Mouse (Mus musculus) gastrocnemius, postnatal 10 days (tissue): ENCODE results near the gene Slc39a11. TPM values are rescaled to one million over a fixed set of nuclear protein-coding genes. Genes with fewer than 3 reads are reported as not detected.

Experiments used
- DNase-seq: peaks from one replicate; pipeline ENCODE4 v3.0.0; 2021; ENCODE audit warnings: mixed read lengths
- total RNA-seq, 2 experiments: library from RNA; stranded (reverse); gene quantifications; 2 replicates each; pipeline ENCODE4 v1.2.3; 2021

Slc39a11 gene
- total RNA-seq, 2 experiments from 2014 or later = 4.9 to 7.2 TPM

DNA sequence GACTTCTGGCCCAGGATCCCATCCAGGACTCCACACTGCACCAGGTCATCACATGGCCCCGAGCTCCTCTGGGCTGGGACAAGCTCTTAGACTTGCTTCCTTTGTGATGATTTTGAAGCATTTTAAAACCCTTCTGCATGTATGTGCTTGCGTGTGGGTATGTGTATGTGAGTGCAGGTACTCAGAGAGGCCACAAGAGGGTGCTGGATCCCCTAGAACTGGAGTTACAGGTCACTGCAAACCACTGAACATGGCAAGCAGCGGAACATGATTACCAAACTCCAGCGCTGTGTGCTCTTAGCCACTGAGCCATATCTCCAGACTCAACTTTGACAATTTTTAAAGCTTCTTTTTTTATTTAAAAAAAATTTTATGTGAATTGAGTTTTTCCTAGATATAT, 249.0 kb downstream of the Slc39a11 start:
- DNase-seq = no peak

DNA sequence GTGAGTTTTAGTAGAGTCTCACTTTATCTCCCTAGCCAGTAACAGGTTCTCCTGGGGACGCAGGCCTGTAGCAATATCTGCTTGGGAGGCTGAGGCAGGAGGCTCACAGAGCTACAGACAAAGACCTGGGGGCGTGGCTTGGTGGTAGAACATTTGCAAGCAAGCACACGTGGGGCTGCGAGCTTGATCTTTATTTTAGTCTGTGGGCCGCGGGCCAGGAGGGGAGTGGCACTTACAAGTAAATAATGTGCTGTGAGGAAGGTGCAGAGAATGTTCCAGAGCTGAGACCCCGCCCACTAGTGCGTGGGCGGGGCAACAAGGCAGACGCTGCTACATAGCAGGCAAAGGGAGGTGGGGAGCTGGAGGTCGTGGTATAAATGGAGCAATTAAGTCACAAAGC, 250.3 kb downstream of the Slc39a11 start:
- DNase-seq = no peak

DNA sequence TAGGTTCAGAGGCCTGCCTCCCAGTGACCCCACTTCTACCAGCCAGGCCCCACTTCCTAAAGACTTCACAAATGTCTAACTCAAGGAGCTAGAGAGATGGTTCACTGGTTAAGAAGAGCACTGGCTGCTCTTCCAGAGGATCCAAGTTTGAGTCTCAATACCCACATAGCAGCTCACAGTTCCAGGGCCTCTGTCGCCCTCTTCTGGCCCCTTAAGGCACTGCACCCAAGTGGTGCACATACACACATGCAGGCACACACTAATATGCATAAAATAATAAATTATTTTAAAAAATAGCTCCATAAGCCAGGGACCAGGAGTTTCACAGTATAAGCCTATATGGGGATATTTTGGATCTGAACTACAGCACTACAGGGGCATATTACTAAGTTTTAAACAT, 252.5 kb downstream of the Slc39a11 start:
- DNase-seq = no peak

DNA sequence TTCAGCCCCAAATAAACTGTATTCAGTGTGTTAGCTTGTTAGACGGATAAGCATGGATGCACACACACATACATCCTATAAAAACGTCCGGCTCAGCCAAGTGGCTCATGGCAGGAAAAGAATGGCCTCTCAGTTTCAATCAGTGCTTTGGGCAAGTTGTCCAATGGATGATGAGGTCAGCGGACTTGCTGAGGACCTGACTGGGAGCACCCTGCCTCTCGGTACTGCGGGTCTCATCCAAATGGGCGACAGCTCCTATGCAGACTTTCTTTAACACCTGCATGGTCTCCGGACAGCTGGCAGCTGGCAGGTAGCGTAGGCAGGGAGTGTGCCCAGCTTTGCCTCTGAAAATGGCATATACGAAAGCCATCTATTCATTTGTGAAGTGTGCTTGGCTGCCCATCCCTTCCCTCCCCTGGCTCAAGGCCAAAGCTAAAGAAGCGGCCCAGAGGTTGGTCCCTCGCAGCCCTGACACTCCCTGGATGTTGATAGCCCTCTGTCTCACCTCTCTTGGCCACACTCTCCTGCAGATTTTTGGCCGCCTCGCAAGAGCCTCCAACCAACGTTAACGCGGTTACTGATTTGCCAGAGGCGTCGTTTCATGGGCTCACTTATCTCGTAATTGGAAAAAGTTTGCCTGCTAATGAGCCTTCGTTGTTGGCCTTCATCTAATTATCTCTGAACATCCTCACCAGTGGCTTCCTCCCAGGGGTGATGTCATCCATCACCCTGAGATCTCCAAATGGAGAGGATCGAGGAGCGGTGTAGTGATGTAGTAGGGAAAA, 256.3 kb downstream of the Slc39a11 start:
- no peak for DNase-seq

DNA sequence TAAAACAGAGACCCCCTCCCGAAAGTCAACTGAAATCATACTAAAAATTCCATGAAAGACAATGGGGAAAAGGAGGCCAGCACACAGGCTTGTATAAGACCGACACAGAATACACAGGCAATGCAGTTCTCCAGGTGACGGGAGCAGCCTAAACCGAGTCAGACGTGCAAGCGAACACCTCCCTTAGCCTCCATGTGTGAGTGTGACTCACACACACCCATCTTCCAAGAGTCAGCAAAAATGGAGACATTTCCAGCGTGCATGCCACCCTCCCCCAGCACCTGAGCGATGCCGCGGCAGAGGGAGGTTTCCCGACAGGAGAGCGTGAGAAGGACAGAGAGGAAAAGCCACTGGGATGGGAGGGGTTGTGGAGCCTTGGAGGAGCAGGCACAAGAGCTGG, 258.2 kb downstream of the Slc39a11 start:
- no peak for DNase-seq

DNA sequence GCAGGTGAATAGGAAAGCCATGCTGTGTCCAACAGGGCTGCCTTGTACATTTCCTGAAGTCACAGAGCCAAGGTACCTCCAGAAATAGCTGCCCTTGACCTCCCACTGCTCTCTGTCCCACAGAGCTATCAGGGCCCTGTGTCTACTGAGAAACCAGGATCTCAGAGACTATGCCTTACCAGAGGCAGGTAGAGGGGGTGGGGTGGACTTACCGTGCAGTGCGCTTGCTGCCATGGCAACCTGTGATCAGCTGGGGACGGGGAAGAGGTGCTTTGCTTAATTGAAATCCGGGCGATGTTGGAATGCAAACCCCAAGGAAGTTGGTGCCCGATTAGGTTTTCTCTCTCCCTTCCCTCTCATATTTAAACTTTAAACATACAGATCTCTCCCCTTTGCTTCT, 260.2 kb downstream of the Slc39a11 start:
- DNase-seq = no peak

DNA sequence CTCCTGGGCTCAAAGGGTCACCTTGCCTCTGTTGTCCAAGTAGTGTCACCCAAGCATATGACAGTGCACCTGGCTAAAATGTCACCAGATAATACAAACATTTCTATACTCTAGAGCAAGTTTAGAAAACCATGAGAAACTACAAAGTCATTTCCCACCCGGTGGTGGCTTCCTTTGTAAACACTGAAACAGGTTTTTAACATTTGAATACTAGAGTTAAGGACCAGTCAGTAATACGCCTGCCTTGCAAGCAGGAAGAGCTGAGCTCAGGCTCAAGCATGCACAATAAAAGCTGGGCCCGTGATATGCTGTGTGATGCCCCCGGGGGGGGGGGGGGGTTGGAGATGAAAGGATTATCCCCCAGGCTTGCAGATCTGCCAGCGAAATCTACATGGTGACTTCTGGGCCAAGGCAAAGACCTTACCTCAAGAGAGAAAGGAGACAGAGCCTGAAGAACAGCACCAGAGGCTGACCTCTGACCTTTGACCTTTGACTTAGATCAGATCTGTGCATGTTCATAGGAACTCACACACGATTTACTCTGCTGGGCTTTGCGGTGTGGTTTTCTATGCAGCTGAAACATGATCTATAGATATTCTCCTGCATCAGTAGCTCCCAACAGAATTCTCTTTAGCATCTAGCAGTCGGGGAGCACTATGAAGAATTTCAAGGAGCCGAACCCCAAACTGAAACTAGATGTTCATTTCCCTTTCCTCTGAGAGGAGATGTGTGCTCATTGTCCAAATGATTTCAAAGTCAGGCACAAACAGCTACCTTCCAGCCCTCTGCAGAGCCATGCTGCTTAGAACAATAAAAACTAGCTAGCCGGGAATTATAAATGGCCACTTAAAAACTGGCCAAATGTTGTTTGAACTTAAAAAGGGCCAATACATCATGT, 267.0 kb downstream of the Slc39a11 start:
- DNase-seq = no peak

DNA sequence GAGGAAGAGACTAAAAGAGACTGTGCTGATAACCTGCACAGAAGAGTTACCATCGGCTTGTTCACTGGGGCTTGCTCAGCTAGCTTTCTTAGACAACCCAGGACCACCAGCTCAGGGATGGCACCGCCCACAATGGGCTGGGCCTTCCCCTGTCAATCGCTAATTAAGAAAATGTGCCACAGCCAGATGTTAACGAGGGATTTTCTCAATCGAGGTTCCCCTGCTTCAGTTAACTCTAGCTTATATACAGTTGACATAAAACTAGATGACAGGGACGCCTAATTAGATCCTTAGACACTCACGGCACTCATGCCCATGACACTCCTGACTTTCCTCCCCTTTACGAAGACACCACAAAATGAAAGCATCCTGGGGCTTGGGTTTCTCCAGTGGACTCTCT, 268.3 kb downstream of the Slc39a11 start:
- DNase-seq = no peak

DNA sequence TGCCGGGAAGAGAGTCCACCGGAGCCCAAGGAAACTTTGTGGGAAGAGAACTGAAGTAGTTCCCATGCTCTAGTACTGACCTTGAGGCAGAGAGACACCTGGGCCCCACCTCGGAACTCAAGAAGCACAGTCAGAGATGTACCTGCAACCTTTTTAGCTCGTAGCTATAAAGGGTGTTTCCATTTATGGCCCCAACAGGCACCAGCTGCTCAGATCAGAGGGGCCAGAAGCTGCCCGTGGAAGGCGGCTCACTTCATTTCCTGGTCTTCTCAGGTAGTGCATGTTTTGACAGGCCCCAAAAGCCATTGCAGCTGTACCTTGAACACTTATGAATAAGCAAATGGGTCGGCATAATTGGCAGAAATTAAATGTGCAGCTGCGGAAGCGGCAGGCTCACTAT, 271.0 kb downstream of the Slc39a11 start:
- DNase-seq = no peak

DNA sequence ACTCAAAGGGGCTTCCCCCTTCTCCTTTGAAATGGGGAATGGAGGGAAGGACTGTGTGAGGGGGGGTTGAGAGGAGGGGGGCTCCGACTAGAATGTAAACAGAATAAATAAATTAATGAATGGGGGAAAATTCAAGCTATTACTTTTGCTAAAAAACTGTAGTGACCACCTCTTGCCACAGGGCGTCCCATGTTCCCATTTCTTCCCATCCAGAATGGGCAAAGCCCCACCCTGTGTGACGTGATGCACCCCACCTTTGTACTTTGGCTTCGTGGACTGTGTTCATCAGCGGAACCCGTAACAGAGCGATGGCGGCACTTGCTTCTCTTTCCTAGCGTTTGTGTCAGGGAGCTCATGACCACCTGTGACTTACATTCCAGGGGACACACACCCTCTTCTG, 273.8 kb downstream of the Slc39a11 start:
- no peak for DNase-seq

DNA sequence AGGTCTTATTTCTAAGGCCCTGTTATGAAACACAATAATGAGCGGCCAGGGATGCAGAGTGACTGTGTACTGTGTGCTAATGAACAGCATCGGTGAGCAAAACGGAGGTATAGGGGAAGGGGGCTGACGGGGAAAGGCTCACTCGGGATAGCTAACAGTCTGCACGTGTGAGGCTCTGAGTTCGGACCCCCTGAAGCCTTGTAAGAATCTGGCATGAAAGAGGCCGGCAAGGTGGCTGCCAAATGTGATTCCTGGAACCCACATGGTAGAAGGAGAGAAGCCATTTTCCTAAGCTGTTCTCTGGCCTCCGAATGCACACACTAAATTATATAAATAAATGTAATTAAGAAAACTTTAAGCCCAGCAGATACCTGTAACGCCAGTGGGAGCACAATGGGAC, 276.0 kb downstream of the Slc39a11 start:
- no peak for DNase-seq

DNA sequence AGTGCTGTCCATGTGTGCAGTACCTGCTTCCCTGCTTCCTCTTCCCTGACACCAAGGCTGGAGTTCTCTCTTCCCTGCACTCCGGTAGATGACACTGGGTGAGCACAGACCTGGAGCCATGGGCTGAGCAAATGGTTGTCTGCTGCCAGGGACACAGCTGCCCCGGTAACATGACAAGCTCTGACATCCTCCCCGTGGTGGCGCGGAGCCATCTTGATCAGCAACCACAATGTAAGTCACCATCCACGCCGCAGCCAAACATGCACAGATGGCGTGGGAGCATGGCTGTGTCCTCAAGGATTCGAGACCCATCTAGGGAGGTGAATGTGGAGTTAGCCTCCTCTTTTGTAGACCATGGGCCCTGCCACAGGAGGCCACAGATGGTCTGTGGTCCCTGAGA, 276.5 kb downstream of the Slc39a11 start:
- DNase-seq = peak; percentile 13

DNA sequence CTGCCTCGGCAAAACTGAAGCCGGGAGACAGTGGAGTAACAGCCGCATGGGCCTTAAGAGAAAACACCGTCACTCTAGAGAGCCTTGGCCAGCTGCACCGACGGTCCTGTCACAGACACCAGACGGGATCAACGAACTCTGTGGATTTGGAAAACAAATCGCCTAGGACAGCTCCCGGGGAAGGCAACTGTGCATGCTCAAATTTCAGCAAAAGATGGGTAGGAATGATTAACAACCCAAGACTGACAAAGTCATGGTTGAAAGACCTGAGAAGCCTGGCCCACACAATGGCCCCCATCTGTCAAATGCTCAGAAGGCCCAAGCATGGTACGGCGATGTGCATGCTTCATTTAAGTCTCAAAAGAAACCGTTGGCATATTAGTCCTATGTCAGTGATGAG, 281.8 kb downstream of the Slc39a11 start:
- DNase-seq = no peak

DNA sequence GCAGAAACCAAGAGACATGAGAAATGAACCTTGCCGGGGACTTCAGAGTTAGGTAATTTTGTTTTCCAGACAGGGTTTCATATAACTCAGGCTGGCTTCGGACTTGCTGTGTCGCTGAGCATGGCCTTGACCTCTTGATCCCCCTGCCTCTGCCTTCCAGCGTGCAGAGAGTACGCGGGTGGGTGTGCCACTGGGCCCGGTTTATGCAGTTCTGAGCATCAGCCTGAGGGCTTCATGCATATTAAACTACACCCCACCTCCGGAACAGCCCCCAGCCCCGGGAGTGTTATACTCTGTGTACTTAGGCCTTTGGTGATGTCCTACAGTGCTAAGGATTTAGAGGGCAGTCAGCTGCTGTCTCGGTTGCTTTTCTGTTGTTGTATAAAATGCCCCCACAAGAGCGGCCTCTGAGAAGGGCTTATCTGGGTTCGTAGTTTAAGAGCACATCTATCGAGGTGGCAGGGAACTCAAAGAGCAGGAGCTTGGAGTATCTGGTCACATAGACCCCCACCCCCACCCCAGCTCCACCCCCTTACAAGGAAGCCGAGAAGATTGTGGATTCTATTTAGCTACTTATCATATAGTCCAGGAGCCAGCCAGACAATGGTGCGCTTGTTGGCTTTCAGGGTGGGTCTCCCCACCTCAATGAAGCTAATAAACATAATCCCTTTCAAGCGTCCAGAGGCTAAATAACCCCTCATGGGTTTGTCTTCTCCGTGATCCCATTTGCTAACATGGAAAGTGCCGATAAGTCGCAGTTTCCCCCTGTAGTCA, 283.4 kb downstream of the Slc39a11 start:
- no peak for DNase-seq

DNA sequence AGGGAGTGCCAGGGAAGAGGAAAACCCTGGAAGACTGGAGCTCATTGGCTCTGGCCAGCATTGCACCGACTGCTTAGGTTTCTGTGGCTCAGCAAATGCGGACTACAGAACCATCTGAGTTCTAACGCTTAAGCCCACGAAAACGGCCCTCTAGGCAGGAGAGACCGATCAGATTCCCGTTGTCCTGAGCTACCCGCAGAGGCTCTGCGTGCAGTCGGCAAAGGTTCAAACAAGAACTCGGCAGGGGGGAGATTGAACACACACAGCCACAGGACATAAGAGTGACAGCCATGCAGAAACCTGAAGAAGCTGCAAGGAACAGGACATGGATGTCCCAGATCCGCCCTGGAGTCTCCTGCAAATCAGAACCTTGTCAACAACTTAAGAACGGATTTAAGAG, 286.1 kb downstream of the Slc39a11 start:
- DNase-seq = no peak

DNA sequence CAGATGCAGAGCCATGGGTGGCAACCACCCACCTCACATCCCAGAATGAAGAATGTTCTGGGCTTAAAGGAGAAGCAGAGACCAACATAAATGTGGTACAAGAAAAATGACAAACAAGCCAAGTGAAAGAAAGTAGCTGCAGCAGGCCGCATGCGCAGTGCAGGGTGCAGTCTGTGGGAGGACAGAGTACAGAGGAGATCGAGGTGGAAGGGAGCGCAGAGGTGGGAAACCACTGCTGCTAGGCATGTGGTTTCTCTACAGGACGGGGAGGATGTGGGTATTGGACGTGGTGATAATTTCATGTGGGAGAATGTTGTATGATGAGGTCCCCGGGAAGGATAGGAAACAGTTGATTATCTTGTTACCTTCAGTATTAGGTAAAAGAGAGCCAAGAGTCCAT, 287.3 kb downstream of the Slc39a11 start:
- DNase-seq = no peak

DNA sequence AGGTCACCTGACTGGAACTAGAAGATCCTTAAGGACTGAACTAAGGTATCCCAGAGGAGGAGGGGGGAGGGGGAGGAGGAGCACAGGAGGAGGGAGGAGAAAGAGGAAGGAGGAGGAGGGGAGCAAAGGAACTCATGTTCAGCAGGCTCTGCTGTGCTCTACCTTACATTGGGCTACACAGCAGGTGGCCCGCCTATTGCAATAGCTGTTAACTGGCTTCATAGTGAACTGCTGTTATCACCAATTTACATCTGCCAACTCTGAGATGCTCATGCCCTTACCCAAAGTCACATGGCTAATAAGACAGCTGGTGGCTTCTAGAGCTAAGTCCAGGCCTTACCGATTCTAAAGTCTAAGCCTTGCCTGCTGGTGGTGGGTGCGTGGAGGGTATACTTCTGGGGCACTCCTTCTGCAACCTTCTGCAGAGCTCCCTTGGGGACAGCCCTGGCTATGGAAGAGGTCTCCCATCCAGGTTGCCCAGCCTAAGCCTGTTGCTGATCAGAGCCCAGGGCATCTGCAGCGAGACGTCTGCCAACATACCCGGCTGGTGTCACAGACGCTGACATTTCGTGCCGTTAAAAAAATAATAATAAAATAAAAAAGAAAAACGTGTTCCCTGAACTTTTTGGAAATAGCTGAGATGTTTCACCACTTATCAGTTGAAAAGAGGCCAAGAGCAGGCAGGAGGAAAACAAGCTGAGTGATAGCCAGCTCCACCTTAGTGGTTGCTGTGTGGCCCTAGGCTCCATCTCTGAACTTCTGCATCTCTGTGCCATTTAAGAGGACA, 289.6 kb downstream of the Slc39a11 start:
- no peak for DNase-seq

DNA sequence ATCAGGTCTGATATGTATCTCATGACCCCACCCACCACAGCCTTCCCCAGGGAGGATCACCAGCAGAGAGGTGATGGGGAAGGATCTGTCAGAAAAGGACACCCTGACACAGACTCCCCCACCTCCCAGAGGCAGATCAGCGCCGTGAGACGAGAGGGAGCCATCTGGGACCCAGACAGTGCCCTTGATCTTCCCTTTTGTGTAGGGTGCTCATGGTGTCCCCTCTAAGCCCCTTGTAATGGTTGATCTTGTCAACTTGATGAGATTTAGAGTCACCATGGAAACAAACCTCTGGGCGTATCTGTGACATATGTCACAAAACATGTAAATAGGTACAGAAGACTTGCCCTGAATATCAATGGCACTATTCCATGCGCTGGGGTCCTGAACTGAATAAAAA, 293.9 kb downstream of the Slc39a11 start:
- no peak for DNase-seq

DNA sequence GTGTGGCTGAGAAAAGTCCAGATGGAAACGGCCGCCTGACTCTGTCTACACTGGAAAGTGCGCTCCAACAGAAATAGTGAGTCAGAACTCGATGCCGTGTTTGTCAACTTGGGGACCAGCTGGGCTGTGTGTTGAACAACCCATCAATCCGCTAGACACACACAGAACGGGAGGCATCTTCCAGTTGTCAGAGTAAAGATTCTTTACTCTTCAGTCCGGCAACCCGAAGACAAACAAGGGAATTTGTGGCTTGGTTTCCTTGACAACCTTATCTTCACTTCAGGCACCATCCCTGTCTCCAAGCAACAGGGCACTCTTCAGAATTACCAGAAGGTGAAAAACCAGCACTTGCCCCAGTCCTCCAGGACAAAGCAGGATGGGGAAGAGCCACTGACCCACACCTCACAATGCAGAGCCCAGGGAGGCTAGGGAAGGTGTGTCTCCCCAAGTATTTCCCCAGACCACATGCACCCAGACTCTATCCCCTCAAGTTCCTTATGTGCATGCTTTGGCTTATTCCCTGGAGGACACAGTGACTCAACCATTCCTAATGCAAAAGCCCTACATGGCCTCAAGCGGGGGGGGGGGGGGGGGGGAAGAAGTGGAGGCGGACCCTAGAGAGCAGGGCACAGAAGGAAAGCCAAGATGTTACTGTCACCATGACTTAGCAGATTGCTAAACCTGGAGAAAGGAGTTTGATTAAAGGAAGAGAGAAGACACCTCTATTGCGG, 297.6 kb downstream of the Slc39a11 start:
- DNase-seq = no peak

DNA sequence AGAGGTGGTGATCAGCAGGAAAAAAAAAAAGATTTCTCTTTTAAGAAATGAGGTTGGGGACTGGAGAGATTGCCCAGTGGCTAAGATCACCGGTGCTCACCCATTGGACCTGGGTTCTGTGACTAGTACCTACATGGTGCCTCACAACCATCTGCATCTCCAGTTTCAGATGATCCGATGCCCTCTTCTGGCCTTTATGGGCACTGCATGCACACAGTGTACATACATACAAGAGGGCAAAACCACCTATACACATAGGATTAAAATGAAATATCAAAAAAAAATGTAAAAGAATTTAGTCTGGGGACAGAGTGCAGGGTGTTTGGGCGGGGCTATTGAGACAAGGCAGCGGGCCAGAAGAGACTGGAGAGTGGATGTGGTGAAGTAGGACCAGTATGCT, 299.3 kb downstream of the Slc39a11 start:
- DNase-seq = no peak

DNA sequence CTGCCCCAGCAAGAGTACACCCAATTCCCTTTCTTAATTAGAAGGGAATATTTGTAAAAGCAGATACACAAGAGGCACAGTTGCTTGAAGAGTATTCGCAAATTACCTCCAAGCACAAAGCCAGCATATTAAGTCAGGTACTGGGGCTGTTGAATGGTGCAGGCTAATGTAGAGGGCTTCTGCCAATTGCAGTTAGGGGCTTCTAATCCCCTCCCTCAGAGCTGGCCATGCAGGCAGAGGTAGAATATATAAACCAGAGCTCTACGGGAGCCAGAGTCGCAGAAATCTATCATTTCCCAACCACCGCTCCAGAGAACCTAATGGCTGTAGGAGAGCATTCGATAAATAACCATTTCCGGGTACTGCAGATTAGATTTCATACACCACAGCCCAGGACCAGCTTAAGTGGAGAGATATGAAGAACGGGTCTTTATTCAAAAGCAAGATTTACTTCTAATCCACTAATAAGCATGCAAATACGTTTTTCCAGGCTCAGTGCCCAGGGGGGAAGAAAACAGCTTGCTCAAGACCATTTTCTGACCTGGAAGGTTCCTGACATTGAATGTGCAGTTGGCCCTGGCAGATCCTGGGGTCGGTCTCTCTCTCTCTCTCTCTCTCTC, 302.9 kb downstream of the Slc39a11 start:
- DNase-seq = no peak
